Mouse (Mus musculus): Measurements from ENCODE around the gene Itgad. TPM values are rescaled to one million over a fixed set of nuclear protein-coding genes. Genes with fewer than 3 reads are reported as not detected.

The Itgad gene
- total RNA-seq, 2 experiments from 2014 or later = 0.26 TPM; not detected in 1

Other genes starting within 250 kb of the Itgad start
- gene Kat8, start 241.9 kb upstream of the Itgad start, total RNA-seq (2021) = 10 to 100 TPM; 23.1 to 24.7 TPM
- not detected for gene Prss8, start 224.3 kb upstream of the Itgad start, total RNA-seq (2021)
- gene Prss36, start 207.7 kb upstream of the Itgad start, total RNA-seq (2021) = 1 to 10 TPM; 6.1 to 7.1 TPM
- 10 to 100 TPM; 83.3 to 92.1 TPM for gene Fus, start 186.9 kb upstream of the Itgad start, total RNA-seq (2021)
- gene Pycard, start 160.5 kb upstream of the Itgad start, total RNA-seq (2021) = under 1 TPM; 0.16 to 0.55 TPM
- 100 to 1,000 TPM; 195 to 222 TPM for gene Trim72, start 150.4 kb upstream of the Itgad start, total RNA-seq (2021)
- gene Itgam, start 91.7 kb upstream of the Itgad start, total RNA-seq (2021) = 1 to 10 TPM; 1.2 to 1.8 TPM
- gene Gm49368, start 91.7 kb upstream of the Itgad start, total RNA-seq (2021) = not detected
- gene Itgax, start 24.8 kb upstream of the Itgad start, total RNA-seq (2021) = under 1 TPM; 0.09 to 0.52 TPM
- gene Cox6a2, start 52.0 kb downstream of the Itgad start, total RNA-seq (2021) = 1,000 to 10,000 TPM; 1,835 to 2,031 TPM
- gene Armc5, start 83.0 kb downstream of the Itgad start, total RNA-seq (2021) = 1 to 10 TPM; 8.3 to 9.0 TPM
- 1 to 10 TPM; 1.6 to 1.7 TPM for gene 9130023H24Rik, start 83.7 kb downstream of the Itgad start, total RNA-seq (2021)
- gene Tgfb1i1, start 92.4 kb downstream of the Itgad start, total RNA-seq (2021) = 1 to 10 TPM; 5.5 to 7.0 TPM
- under 1 TPM in 1 of 2 experiments, not detected in 1; 0.39 TPM for gene Slc5a2, start 111.3 kb downstream of the Itgad start, total RNA-seq (2021)
- 1 to 10 TPM; 2.2 to 2.7 TPM for gene BC017158, start 143.8 kb downstream of the Itgad start, total RNA-seq (2021)